Mouse (Mus musculus) lung, embryonic 14.5 days (tissue): Measurements from ENCODE around the gene Mpv17l2. TPM values are rescaled to one million over a fixed set of nuclear protein-coding genes. Genes with fewer than 3 reads are reported as not detected.

Source experiments
- ATAC-seq: fragments of 200-750 bp; cut with Nextera tagmentation; 2 replicates; pipeline ENCODE4 v1.8.0; 2017; ENCODE audit warnings: mild to moderate bottlenecking, moderate TSS enrichment, moderate library complexity; ENCODE audit not compliant: insufficient read depth
- DNase-seq: peaks from one replicate; pipeline ENCODE4 v3.0.0-alpha.2; 2015
- H3K27ac ChIP-seq: fragments of 300-500 bp; sonication (generic); 2 replicates; pipeline ENCODE4 v1.5.1; 2014; ENCODE audit warnings: low read depth, mild to moderate bottlenecking, moderate library complexity
- H3K27me3 ChIP-seq: fragments of 300-500 bp; sonication (generic); 2 replicates; pipeline ENCODE4 v1.6.1; 2014; ENCODE audit warnings: low read length, control low read depth; ENCODE audit not compliant: insufficient read depth
- H3K36me3 ChIP-seq: fragments of 300-500 bp; sonication (generic); 2 replicates; pipeline ENCODE4 v1.6.1; 2014; ENCODE audit warnings: control low read depth; ENCODE audit not compliant: insufficient read depth
- H3K4me1 ChIP-seq: fragments of 300-500 bp; sonication (generic); 2 replicates; pipeline ENCODE4 v1.6.1; 2014; ENCODE audit warnings: antibody characterized with exemption, control low read depth; ENCODE audit not compliant: insufficient read depth
- H3K4me2 ChIP-seq: fragments of 300-500 bp; sonication (generic); 2 replicates; pipeline ENCODE4 v1.6.1; 2014; ENCODE audit warnings: mild to moderate bottlenecking
- H3K4me3 ChIP-seq: fragments of 300-500 bp; sonication (generic); 2 replicates; pipeline ENCODE4 v1.5.1; 2014; ENCODE audit warnings: low read depth, low read length
- H3K9ac ChIP-seq: fragments of 300-500 bp; sonication (generic); 2 replicates; pipeline ENCODE4 v1.6.1; 2014
- H3K9me3 ChIP-seq: fragments of 300-500 bp; sonication (generic); 2 replicates; pipeline ENCODE4 v1.6.1; 2016; ENCODE audit warnings: low read depth, low read length, control low read depth
- CTCF ChIP-seq: IDR thresholded peaks from 2 replicates; pipeline ENCODE4 v1.5.1; 2016; ENCODE audit warnings: antibody characterized with exemption, low read depth
- WGBS: fragments of 180-500 bp; shearing (Covaris S2); extraction: QIAGEN DNeasy Blood & Tissue Kit; methylation state at CpG from one replicate; pipeline ENCODE4 v1.1.7; 2014; 5-methylcytosine and 5-hydroxymethylcytosine counted together
- polyA plus RNA-seq: library from polyadenylated mRNA; unstranded; fragments of >200 nt; fragmentation: Nextera tagmentation; extraction: Ambion mirVana; gene quantifications from 2 replicates; pipeline ENCODE4 v1.2.1, GENCODE M21; 2014

Gene Mpv17l2
- polyA plus RNA-seq = 27.9 and 29.4 TPM in 2 replicates

- under 1% methylated on average over 55 of the region's 55 CpGs for WGBS
- peak within 1 kb of the TSS; percentile 100 for H3K4me2 ChIP-seq
- H3K9ac ChIP-seq = peak within 1 kb of the TSS; percentile 75
- peak within 1 kb of the TSS; percentile 70 for H3K4me3 ChIP-seq
- no peaks in the 10 kb centered on the region for H3K9me3 ChIP-seq
- H3K4me1 ChIP-seq = peaks cover 8% of the 10 kb centered on the region; the same call in 1 of the 2 replicates
- H3K36me3 ChIP-seq = peaks cover 22% of the 10 kb centered on the region; the same call in 1 of the 2 replicates
- TF ChIP-seq CTCF = no peak
- DNase-seq (peak; percentile 99), ATAC-seq (peak; percentile 96)
- H3K27ac ChIP-seq = peak within 1 kb of the TSS; percentile 73
- H3K27me3 ChIP-seq = no peaks in the 10 kb centered on the region
Observed at GRCm38 (mm10) chr8:70760775-70761406, at the start of gene Mpv17l2. Gene Mpv17l2, minus strand, starts transcription at chr8:70760946.

GRCm38 (mm10) chr8:70808955-70809701 is 48.4 kb upstream of the Mpv17l2 start:
- Histone ChIP-seq H3K9ac (no peak overlapping the region), H3K36me3 (no peaks in the 10 kb centered on the region), H3K4me2 (no peak overlapping the region), H3K9me3 (no peaks in the 10 kb centered on the region), H3K4me3 (no peak overlapping the region), H3K27me3 (peaks cover 8% of the 10 kb centered on the region; the same call in 1 of the 2 replicates), H3K4me1 (no peaks in the 10 kb centered on the region), H3K27ac (no peak overlapping the region)
- ATAC-seq = no peak
- DNase-seq = no peak
- 68% methylated on average over 8 of the region's 8 CpGs for WGBS
- TF ChIP-seq CTCF = no peak

- ATAC-seq = no peak
- no peak for TF ChIP-seq CTCF
- Histone ChIP-seq H3K27ac (no peak within 1 kb of the TSS), H3K9me3 (no peaks in the 10 kb centered on the region), H3K4me3 (no peak within 1 kb of the TSS), H3K27me3 (peaks cover 14% of the 10 kb centered on the region), H3K4me2 (no peak within 1 kb of the TSS), H3K4me1 (peaks cover 5% of the 10 kb centered on the region; the same call in 1 of the 2 replicates), H3K36me3 (no peaks in the 10 kb centered on the region), H3K9ac (no peak within 1 kb of the TSS)
- WGBS = 57% methylated on average over 5 of the region's 5 CpGs
- no peak for DNase-seq
Observed at GRCm38 (mm10) chr8:70808239-70808638, 47.5 kb upstream of the Mpv17l2 start, which contains the start of gene Il12rb1. Gene Il12rb1, plus strand, starts transcription at chr8:70808449.

- no peak overlapping the region for H3K4me2 ChIP-seq
- H3K9me3 ChIP-seq = no peaks in the 10 kb centered on the region
- H3K36me3 ChIP-seq = no peaks in the 10 kb centered on the region
- peaks cover 14% of the 10 kb centered on the region for H3K27me3 ChIP-seq
- no peak for TF ChIP-seq CTCF
- no peak for ATAC-seq
- 32% methylated on average over 1 of the region's 1 CpGs for WGBS
- no peak for DNase-seq
- peaks cover 5% of the 10 kb centered on the region; the same call in 1 of the 2 replicates for H3K4me1 ChIP-seq
- no peak overlapping the region for H3K9ac ChIP-seq
- no peak overlapping the region for H3K4me3 ChIP-seq
- no peak overlapping the region for H3K27ac ChIP-seq
Observed at GRCm38 (mm10) chr8:70807304-70807703, 46.6 kb upstream of the Mpv17l2 start.

- H3K27ac ChIP-seq = no peak overlapping the region
- ATAC-seq = no peak
- no peak overlapping the region for H3K4me3 ChIP-seq
- H3K27me3 ChIP-seq = peaks cover 14% of the 10 kb centered on the region
- peaks cover 5% of the 10 kb centered on the region; the same call in 1 of the 2 replicates for H3K4me1 ChIP-seq
- H3K4me2 ChIP-seq = no peak overlapping the region
- H3K36me3 ChIP-seq = no peaks in the 10 kb centered on the region
- DNase-seq = no peak
- no peak overlapping the region for H3K9ac ChIP-seq
- no peaks in the 10 kb centered on the region for H3K9me3 ChIP-seq
- 60% methylated on average over 4 of the region's 4 CpGs for WGBS
- TF ChIP-seq CTCF = no peak
Observed at GRCm38 (mm10) chr8:70806541-70806940, 45.8 kb upstream of the Mpv17l2 start.

- Histone ChIP-seq H3K4me1 (peaks cover 5% of the 10 kb centered on the region; the same call in 1 of the 2 replicates), H3K27ac (no peak within 1 kb of the TSS), H3K9me3 (no peaks in the 10 kb centered on the region), H3K27me3 (peaks cover 16% of the 10 kb centered on the region), H3K4me2 (peak within 1 kb of the TSS; percentile 94), H3K9ac (peak within 1 kb of the TSS; percentile 26), H3K4me3 (peak within 1 kb of the TSS; percentile 50), H3K36me3 (no peaks in the 10 kb centered on the region)
- ATAC-seq (peak; percentile 94), DNase-seq (peak; percentile 93)
- TF ChIP-seq CTCF = no peak
- WGBS = under 1% methylated on average over 45 of the region's 45 CpGs
Observed at GRCm38 (mm10) chr8:70804481-70805206, 43.9 kb upstream of the Mpv17l2 start, which contains the start of gene Mast3. Gene Mast3, minus strand, starts transcription at chr8:70805054.
